Mouse (Mus musculus): Measurements from ENCODE around the gene Hivep3. TPM values are rescaled to one million over a fixed set of nuclear protein-coding genes. Genes with fewer than 3 reads are reported as not detected.

Gene Hivep3
- total RNA-seq, 2 experiments from 2014 or later = 10.6 to 12.0 TPM

- DNase-seq (ENCODE audit: low spot score in 2 of 2) = no peak
Observed at GRCm38 (mm10) chr4:120049857-120050256, 316.3 kb downstream of the Hivep3 start.

- DNase-seq (ENCODE audit: low spot score in 2 of 2) = no peak
Observed at GRCm38 (mm10) chr4:120052481-120052880, 318.9 kb downstream of the Hivep3 start.

GRCm38 (mm10) chr4:120053026-120054005, 319.7 kb downstream of the Hivep3 start:
- no peak for DNase-seq (ENCODE audit: low spot score in 2 of 2)

GRCm38 (mm10) chr4:120054145-120054544, 320.6 kb downstream of the Hivep3 start:
- DNase-seq (ENCODE audit: low spot score in 2 of 2) = no peak

- no peak for DNase-seq (ENCODE audit: low spot score in 2 of 2)
Observed at GRCm38 (mm10) chr4:120056451-120056850, 322.9 kb downstream of the Hivep3 start.

GRCm38 (mm10) chr4:120057529-120057928, 323.9 kb downstream of the Hivep3 start:
- no peak for DNase-seq (ENCODE audit: low spot score in 2 of 2)

GRCm38 (mm10) chr4:120058157-120058556, 324.6 kb downstream of the Hivep3 start:
- no peak for DNase-seq (ENCODE audit: low spot score in 2 of 2)

GRCm38 (mm10) chr4:120058794-120059193, 325.2 kb downstream of the Hivep3 start:
- no peak for DNase-seq (ENCODE audit: low spot score in 2 of 2)

- DNase-seq (ENCODE audit: low spot score in 2 of 2) = no peak
Observed at GRCm38 (mm10) chr4:120061727-120062126, 328.1 kb downstream of the Hivep3 start.

- DNase-seq (ENCODE audit: low spot score in 2 of 2) = no peak
Observed at GRCm38 (mm10) chr4:120062198-120062597, 328.6 kb downstream of the Hivep3 start.

GRCm38 (mm10) chr4:120062754-120063153, 329.2 kb downstream of the Hivep3 start:
- DNase-seq (ENCODE audit: low spot score in 2 of 2) = no peak

- DNase-seq (ENCODE audit: low spot score in 2 of 2) = no peak
Observed at GRCm38 (mm10) chr4:120063353-120064124, 330.0 kb downstream of the Hivep3 start.

GRCm38 (mm10) chr4:120064696-120065095, 331.1 kb downstream of the Hivep3 start, which contains the start of gene AL607142.1:
AL607142.1 (plus strand) TSS chr4:120064996.
- DNase-seq (ENCODE audit: low spot score in 2 of 2) = no peak

- DNase-seq (ENCODE audit: low spot score in 2 of 2) = no peak
Observed at GRCm38 (mm10) chr4:120066841-120067591, 333.4 kb downstream of the Hivep3 start.

GRCm38 (mm10) chr4:120067592-120068235, 334.1 kb downstream of the Hivep3 start:
- DNase-seq (ENCODE audit: low spot score in 2 of 2) = no peak

GRCm38 (mm10) chr4:120068883-120069581, 335.4 kb downstream of the Hivep3 start:
- DNase-seq (ENCODE audit: low spot score in 2 of 2) = no peak

GRCm38 (mm10) chr4:120069582-120069980, 336.0 kb downstream of the Hivep3 start:
- no peak for DNase-seq (ENCODE audit: low spot score in 2 of 2)

GRCm38 (mm10) chr4:120071411-120071810, 337.8 kb downstream of the Hivep3 start:
- DNase-seq (ENCODE audit: low spot score in 2 of 2) = no peak

GRCm38 (mm10) chr4:120071842-120072507, 338.4 kb downstream of the Hivep3 start:
- DNase-seq (ENCODE audit: low spot score in 2 of 2) = no peak
